Mouse (Mus musculus): ENCODE results near the gene Rhag. TPM values are rescaled to one million over a fixed set of nuclear protein-coding genes. Genes with fewer than 3 reads are reported as not detected.

Rhag gene
- not detected for polyA plus RNA-seq (2014; fragmentation: Illumina TruSeq; extraction: RNeasy Lipid Tissue Mini Kit (QIAGEN cat#74804); ENCODE audit: low read depth, low replicate concordance)

GRCm38 (mm10) chr17:40810934-40811333 is at the start of gene Rhag:
Gene Rhag, plus strand, starts transcription at chr17:40811126.

DNA sequence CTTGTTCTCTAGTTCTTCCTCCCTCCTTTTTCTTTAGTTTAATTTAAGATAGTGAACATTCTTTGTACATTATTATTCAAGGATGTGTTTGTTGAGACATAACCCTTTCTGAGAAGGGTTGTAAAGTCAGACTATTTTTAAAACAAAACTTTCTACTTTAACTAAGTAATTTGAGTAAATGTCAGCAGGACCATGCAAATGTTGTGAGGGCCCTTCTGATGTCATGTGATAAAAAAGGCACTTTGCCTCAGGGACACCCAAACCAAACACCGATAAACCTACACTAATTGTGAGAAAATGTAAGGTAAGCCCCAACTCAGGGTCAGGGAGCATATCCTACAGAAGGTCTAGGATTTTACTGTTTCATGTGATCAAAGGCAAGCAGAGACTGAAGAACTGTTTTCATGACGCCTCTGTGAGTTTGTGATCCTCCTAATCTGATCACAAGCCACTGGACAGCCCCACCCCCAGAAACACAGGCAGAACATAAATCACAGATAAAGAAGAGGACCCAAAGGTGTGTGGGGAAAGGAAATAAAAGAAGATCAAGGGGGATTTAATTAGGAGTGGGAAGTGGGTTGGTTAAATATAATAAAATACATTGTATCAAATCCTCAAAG is 3.9 kb upstream of the Rhag start, which contains the start of gene Crisp2:
TSS of gene Crisp2 (minus strand) at position 51 of the 620 bp plus-strand sequence.

DNA sequence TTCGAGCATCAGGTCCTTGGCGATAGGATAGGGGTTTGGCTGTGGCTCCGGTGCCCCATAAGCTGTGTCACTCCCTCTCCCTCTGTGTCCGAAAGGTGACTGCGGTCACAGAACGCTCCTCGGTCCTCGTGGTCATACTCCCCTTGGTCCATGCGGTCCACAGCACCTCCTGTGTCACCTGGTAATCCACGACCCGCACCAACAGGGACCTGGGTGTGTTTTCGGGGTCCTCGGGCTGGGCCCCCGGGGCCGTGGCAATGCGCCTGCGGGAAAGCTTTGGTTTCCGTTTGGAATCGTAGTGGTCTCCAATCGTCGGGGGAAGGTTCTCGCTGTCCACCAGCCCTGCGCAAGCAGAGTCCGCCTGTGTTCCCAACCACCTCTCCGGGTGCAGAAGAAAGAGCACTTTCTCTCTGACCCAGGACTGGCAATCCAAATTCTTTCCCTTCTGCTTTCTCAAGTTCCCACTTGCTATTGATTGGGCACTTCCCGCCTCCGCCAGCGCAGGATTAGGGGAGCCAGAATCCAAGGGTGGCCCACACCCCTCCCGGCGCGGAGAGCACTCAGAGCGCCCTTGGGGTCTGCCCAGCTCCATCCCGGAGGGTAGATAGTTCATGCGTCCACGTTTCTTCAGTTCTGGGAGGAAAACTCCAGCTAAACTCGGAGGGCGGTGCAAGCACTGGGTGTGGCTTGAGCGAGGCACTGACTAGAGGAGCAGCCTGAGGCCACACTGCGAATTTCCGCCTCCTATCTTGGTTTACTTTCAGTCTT is 69.2 kb downstream of the Rhag start, which contains the start of gene 9130008F23Rik:
TSS of gene 9130008F23Rik (minus strand) at position 636 of the 768 bp plus-strand sequence.

Other genes starting within 250 kb of the Rhag start
- gene Esp6, start 249.6 kb upstream of the Rhag start, polyA plus RNA-seq (2014; fragmentation: Illumina TruSeq; extraction: RNeasy Lipid Tissue Mini Kit (QIAGEN cat#74804); ENCODE audit: low read depth, low replicate concordance) = not detected
- gene Esp4, start 212.5 kb upstream of the Rhag start, polyA plus RNA-seq (2014; fragmentation: Illumina TruSeq; extraction: RNeasy Lipid Tissue Mini Kit (QIAGEN cat#74804); ENCODE audit: low read depth, low replicate concordance) = not detected
- not detected for gene Esp3, start 179.1 kb upstream of the Rhag start, polyA plus RNA-seq (2014; fragmentation: Illumina TruSeq; extraction: RNeasy Lipid Tissue Mini Kit (QIAGEN cat#74804); ENCODE audit: low read depth, low replicate concordance)
- gene Esp1, start 84.0 kb upstream of the Rhag start, polyA plus RNA-seq (2014; fragmentation: Illumina TruSeq; extraction: RNeasy Lipid Tissue Mini Kit (QIAGEN cat#74804); ENCODE audit: low read depth, low replicate concordance) = not detected
- gene Crisp2, start 4.1 kb upstream of the Rhag start, polyA plus RNA-seq (2014; fragmentation: Illumina TruSeq; extraction: RNeasy Lipid Tissue Mini Kit (QIAGEN cat#74804); ENCODE audit: low read depth, low replicate concordance) = 1.7 TPM
- 4.9 TPM for gene 9130008F23Rik, start 69.4 kb downstream of the Rhag start, polyA plus RNA-seq (2014; fragmentation: Illumina TruSeq; extraction: RNeasy Lipid Tissue Mini Kit (QIAGEN cat#74804); ENCODE audit: low read depth, low replicate concordance)
- gene Glyatl3, start 103.2 kb downstream of the Rhag start, polyA plus RNA-seq (2014; fragmentation: Illumina TruSeq; extraction: RNeasy Lipid Tissue Mini Kit (QIAGEN cat#74804); ENCODE audit: low read depth, low replicate concordance) = not detected
- 380 TPM for gene Mut, start 123.6 kb downstream of the Rhag start, polyA plus RNA-seq (2014; fragmentation: Illumina TruSeq; extraction: RNeasy Lipid Tissue Mini Kit (QIAGEN cat#74804); ENCODE audit: low read depth, low replicate concordance)
- 13.2 TPM for gene Cenpq, start 123.9 kb downstream of the Rhag start, polyA plus RNA-seq (2014; fragmentation: Illumina TruSeq; extraction: RNeasy Lipid Tissue Mini Kit (QIAGEN cat#74804); ENCODE audit: low read depth, low replicate concordance)